Mouse (Mus musculus) embryonic facial prominence, embryonic 15.5 days (tissue): ENCODE results near the gene Irs2. TPM values are rescaled to one million over a fixed set of nuclear protein-coding genes. Genes with fewer than 3 reads are reported as not detected.

Experiments
- ATAC-seq: fragments of 200-750 bp; cut with Nextera tagmentation; 2 replicates; pipeline ENCODE4 v1.8.0; 2017; ENCODE audit warnings: low read depth, moderate TSS enrichment; ENCODE audit not compliant: insufficient number of reproducible peaks, low FRiP score, low TSS enrichment
- H3K27ac ChIP-seq: fragments of 300-500 bp; sonication (generic); replicated peaks from 2 replicates; pipeline ENCODE4 v1.5.1; 2015; ENCODE audit warnings: mild to moderate bottlenecking, inconsistent platforms
- H3K27me3 ChIP-seq: fragments of 300-500 bp; sonication (generic); 2 replicates; pipeline ENCODE4 v1.6.1; 2015; ENCODE audit warnings: inconsistent platforms
- H3K36me3 ChIP-seq: fragments of 300-500 bp; sonication (generic); 2 replicates; pipeline ENCODE4 v1.6.1; 2015; ENCODE audit warnings: mild to moderate bottlenecking, inconsistent platforms
- H3K4me1 ChIP-seq: fragments of 300-500 bp; sonication (generic); 2 replicates; pipeline ENCODE4 v1.6.1; 2015; ENCODE audit warnings: inconsistent platforms
- H3K4me2 ChIP-seq: fragments of 300-500 bp; sonication (generic); replicated peaks from 2 replicates; pipeline ENCODE4 v1.6.1; 2015; ENCODE audit warnings: mild to moderate bottlenecking, inconsistent platforms
- H3K4me3 ChIP-seq: fragments of 300-500 bp; sonication (generic); replicated peaks from 2 replicates; pipeline ENCODE4 v1.5.1; 2015; ENCODE audit warnings: mild to moderate bottlenecking, inconsistent platforms
- H3K9ac ChIP-seq: fragments of 300-500 bp; sonication (generic); 2 replicates; pipeline ENCODE4 v1.6.1; 2015; ENCODE audit warnings: inconsistent platforms
- H3K9me3 ChIP-seq: fragments of 300-500 bp; sonication (generic); replicated peaks from 2 replicates; pipeline ENCODE4 v1.6.1; 2016; ENCODE audit warnings: inconsistent platforms
- WGBS: fragments of 180-500 bp; shearing (Covaris S2); methylation state at CpG from one replicate; pipeline ENCODE4 v1.1.7; 2015; 5-methylcytosine and 5-hydroxymethylcytosine counted together
- polyA plus RNA-seq: library from polyadenylated mRNA; unstranded; fragments of >200 nt; fragmentation: Nextera tagmentation; extraction: Ambion mirVana; gene quantifications from 2 replicates; pipeline ENCODE4 v1.2.1, GENCODE M21; 2015

The Irs2 gene
- polyA plus RNA-seq, 1 experiment from 2014 or later: 7.9 TPM

DNA sequence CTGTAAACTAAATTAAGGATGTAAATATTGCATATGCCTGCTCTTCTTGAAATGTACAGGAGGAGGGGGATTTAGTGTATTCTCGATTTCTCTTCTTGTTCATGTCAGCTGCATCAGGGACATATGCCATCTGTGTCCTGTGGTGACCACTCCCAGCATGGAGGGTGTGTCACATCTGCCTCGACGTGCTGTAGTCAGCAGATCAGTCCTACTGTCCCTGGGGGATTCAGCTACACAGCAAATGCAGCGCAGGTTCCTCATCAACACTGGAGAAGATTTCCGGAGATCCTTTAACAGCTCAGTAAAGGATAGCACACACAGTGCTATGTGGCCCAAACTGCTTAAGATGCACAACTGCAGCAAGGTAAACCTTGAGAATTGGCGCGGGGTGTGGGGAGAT is 23.2 kb downstream of the Irs2 start:
- Histone ChIP-seq H3K36me3 (peaks cover 24% of the 10 kb centered on the region), H3K9me3 (no peaks in the 10 kb centered on the region), H3K27ac (no peak overlapping the region), H3K9ac (no peak overlapping the region), H3K4me1 (peaks cover 11% of the 10 kb centered on the region), H3K27me3 (no peaks in the 10 kb centered on the region), H3K4me2 (no peak overlapping the region), H3K4me3 (no peak overlapping the region)
- no peak for ATAC-seq
- WGBS: 72% methylated on average over 7 of the region's 7 CpGs

DNA sequence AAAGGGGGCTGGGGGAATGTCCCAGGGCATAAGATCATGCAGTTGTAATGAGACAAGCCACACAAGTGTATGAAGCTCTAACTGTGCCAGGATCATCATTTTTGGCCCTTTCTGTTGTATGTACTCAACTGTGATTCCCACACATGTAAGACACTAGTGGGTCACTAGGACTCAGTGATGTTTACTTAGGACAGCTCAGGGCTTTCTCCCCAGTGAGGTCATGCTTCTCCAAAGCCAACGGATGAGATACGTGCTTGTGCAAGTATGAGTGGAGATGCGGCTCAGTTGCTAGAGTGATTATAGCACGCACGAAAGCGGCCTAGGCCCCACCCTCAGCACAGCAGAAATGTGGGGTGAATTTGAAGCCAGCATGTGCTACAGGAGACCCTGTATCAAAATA is 27.4 kb downstream of the Irs2 start:
- ATAC-seq: no peak
- H3K4me1 ChIP-seq: peaks cover 33% of the 10 kb centered on the region
- H3K4me2 ChIP-seq: no peak overlapping the region
- 70% methylated on average over 6 of the region's 6 CpGs for WGBS
- no peaks in the 10 kb centered on the region for H3K27me3 ChIP-seq
- H3K27ac ChIP-seq: no peak overlapping the region
- no peak overlapping the region for H3K4me3 ChIP-seq
- peaks cover 10% of the 10 kb centered on the region; the same call in 1 of the 2 replicates for H3K36me3 ChIP-seq
- no peak overlapping the region for H3K9ac ChIP-seq
- H3K9me3 ChIP-seq: no peaks in the 10 kb centered on the region

GRCm38 (mm10) chr8:10979916-10980315 is 28.3 kb downstream of the Irs2 start:
- no peak overlapping the region for H3K4me2 ChIP-seq
- 47% methylated on average over 7 of the region's 7 CpGs for WGBS
- H3K4me3 ChIP-seq: no peak overlapping the region
- peaks cover 36% of the 10 kb centered on the region for H3K4me1 ChIP-seq
- no peaks in the 10 kb centered on the region for H3K27me3 ChIP-seq
- no peak overlapping the region for H3K27ac ChIP-seq
- ATAC-seq: no peak
- no peaks in the 10 kb centered on the region for H3K9me3 ChIP-seq
- 0 out of 2 replicates have a peak, but pooled peaks cover 4% of the 10 kb centered on the region for H3K36me3 ChIP-seq
- H3K9ac ChIP-seq: no peak overlapping the region

- no peaks in the 10 kb centered on the region for H3K9me3 ChIP-seq
- no peak overlapping the region for H3K4me2 ChIP-seq
- 69% methylated on average over 11 of the region's 11 CpGs for WGBS
- H3K9ac ChIP-seq: no peak overlapping the region
- H3K4me3 ChIP-seq: no peak overlapping the region
- H3K27ac ChIP-seq: no peak overlapping the region
- peaks cover 42% of the 10 kb centered on the region for H3K4me1 ChIP-seq
- no peak for ATAC-seq
- H3K36me3 ChIP-seq: 0 out of 2 replicates have a peak, but pooled peaks cover 4% of the 10 kb centered on the region
- H3K27me3 ChIP-seq: no peaks in the 10 kb centered on the region
Measured at GRCm38 (mm10) chr8:10979196-10979794, 29.0 kb downstream of the Irs2 start.

DNA sequence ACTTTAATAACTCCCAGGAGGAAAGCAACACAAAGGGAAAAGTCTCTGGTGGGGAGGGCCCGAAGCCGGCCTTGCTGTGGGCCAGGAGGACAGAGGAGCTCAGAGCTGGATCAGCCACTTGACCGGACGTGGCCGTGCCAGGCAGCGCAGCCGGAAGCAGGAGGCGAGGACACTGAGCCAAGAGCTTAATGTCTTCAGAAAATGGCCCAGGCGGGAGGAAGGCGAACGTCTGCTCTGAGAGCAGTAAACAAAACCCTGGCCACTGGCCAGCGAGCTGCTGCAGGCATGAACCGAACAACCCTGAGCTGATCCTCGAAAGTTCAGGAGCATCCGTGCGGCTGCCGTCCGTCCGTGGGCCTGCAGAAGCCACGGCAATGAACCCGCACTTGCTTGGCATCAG is 29.9 kb downstream of the Irs2 start:
- peak overlapping the region; percentile 82 for H3K27ac ChIP-seq

GRCm38 (mm10) chr8:10977742-10978376 is 30.4 kb downstream of the Irs2 start:
- H3K27ac ChIP-seq: peak overlapping the region; percentile 82
- H3K9me3 ChIP-seq: no peaks in the 10 kb centered on the region
- H3K4me2 ChIP-seq: peak overlapping the region; percentile 6; the same call in 1 of the 2 replicates
- no peaks in the 10 kb centered on the region for H3K36me3 ChIP-seq
- peak; percentile 68 for ATAC-seq
- 43% methylated on average over 7 of the region's 7 CpGs for WGBS
- H3K9ac ChIP-seq: no peak overlapping the region
- no peaks in the 10 kb centered on the region for H3K27me3 ChIP-seq
- H3K4me1 ChIP-seq: peaks cover 53% of the 10 kb centered on the region
- no peak overlapping the region for H3K4me3 ChIP-seq

More for the DNA sequence above, 29.9 kb downstream of the Irs2 start:
- no peaks in the 10 kb centered on the region for H3K36me3 ChIP-seq
- no peaks in the 10 kb centered on the region for H3K27me3 ChIP-seq
- H3K9ac ChIP-seq: no peak overlapping the region
- H3K9me3 ChIP-seq: no peaks in the 10 kb centered on the region
- ATAC-seq: 0 out of 2 replicates have a peak, but pooled peaks have one; percentile 1
- peaks cover 48% of the 10 kb centered on the region for H3K4me1 ChIP-seq
- no peak overlapping the region; the same call in 1 of the 2 replicates for H3K4me2 ChIP-seq
- H3K4me3 ChIP-seq: no peak overlapping the region
- 27% methylated on average over 21 of the region's 21 CpGs for WGBS

DNA sequence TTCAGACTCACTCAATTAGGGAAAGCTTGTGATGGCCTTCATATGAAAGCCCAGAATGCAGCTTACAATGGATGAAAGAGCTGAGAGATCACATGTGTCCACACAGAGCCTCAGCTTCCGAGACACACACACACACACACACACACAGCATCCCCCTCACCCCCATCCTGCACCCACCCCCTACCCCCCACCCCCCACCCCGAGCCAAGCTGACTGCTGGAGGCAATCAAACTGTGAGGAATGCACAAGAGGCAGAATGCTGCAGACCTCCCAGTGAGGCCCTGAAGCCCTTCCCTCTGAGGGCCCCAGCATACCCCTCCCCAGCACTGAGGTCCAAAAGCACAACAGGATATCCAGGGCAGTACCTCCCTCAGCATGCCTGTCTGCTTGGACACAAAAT is 33.6 kb downstream of the Irs2 start:
- Histone ChIP-seq H3K36me3 (no peaks in the 10 kb centered on the region), H3K4me1 (peaks cover 75% of the 10 kb centered on the region), H3K4me3 (no peak overlapping the region), H3K27ac (peak overlapping the region; percentile 25; the same call in 1 of the 2 replicates), H3K9ac (no peak overlapping the region), H3K9me3 (no peaks in the 10 kb centered on the region), H3K27me3 (no peaks in the 10 kb centered on the region), H3K4me2 (no peak overlapping the region)
- ATAC-seq: 0 out of 2 replicates have a peak, but pooled peaks have one; percentile 26
- 4% methylated on average over 2 of the region's 2 CpGs for WGBS

- Histone ChIP-seq H3K4me1 (peaks cover 70% of the 10 kb centered on the region), H3K9ac (no peak overlapping the region), H3K4me3 (no peak overlapping the region), H3K4me2 (no peak overlapping the region), H3K9me3 (no peaks in the 10 kb centered on the region), H3K27ac (0 out of 2 replicates have a peak overlapping the region, but pooled peaks have one; percentile 25), H3K36me3 (no peaks in the 10 kb centered on the region), H3K27me3 (no peaks in the 10 kb centered on the region)
- no peak for ATAC-seq
- WGBS: 75% methylated on average over 4 of the region's 4 CpGs
Measured at GRCm38 (mm10) chr8:10974126-10974525, 34.1 kb downstream of the Irs2 start.

DNA sequence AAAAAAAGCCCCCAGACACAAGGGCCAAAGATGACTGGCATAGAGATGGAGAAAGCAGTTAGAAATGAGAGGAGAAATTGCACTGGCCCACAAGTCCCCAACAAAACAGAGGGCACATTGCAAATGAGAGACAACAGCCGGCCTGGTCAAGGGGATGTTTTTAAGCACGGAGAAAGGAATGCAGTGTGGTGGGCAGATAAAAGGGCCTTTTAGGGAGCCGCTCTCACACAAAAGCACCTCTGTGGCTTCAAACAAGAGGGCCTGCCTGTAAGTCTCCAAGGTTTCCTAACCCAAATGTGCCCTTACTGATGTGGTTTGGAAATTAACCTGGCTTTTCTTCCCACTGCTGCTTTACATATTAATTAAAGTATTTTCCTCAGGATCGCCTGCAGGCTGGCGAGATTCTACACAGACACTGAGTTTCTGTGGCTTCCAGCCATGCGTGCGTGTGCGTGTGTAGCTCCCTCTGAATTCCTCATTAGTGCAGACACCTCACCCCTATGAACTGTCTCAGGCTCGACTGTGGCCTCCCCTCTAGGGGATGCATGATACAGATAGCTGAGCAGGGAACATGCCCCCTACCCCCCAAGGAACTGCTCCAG is 35.3 kb downstream of the Irs2 start:
- H3K27ac ChIP-seq: no peak overlapping the region
- H3K9ac ChIP-seq: no peak overlapping the region
- H3K36me3 ChIP-seq: no peaks in the 10 kb centered on the region
- H3K4me1 ChIP-seq: peaks cover 63% of the 10 kb centered on the region
- ATAC-seq: no peak
- no peaks in the 10 kb centered on the region for H3K27me3 ChIP-seq
- no peaks in the 10 kb centered on the region for H3K9me3 ChIP-seq
- no peak overlapping the region for H3K4me2 ChIP-seq
- H3K4me3 ChIP-seq: no peak overlapping the region
- WGBS: 25% methylated on average over 9 of the region's 9 CpGs

- Histone ChIP-seq H3K27me3 (no peaks in the 10 kb centered on the region), H3K27ac (no peak overlapping the region), H3K9me3 (no peaks in the 10 kb centered on the region), H3K4me1 (peaks cover 56% of the 10 kb centered on the region), H3K4me3 (no peak overlapping the region), H3K4me2 (no peak overlapping the region), H3K36me3 (no peaks in the 10 kb centered on the region), H3K9ac (no peak overlapping the region)
- 46% methylated on average over 3 of the region's 3 CpGs for WGBS
- ATAC-seq: no peak
Measured at GRCm38 (mm10) chr8:10971984-10972383, 36.3 kb downstream of the Irs2 start.

GRCm38 (mm10) chr8:10971509-10971908 is 36.7 kb downstream of the Irs2 start:
- H3K4me3 ChIP-seq: no peak overlapping the region
- ATAC-seq: no peak
- H3K4me1 ChIP-seq: peaks cover 55% of the 10 kb centered on the region
- no peaks in the 10 kb centered on the region for H3K36me3 ChIP-seq
- peak overlapping the region; percentile 73 for H3K27ac ChIP-seq
- H3K27me3 ChIP-seq: no peaks in the 10 kb centered on the region
- H3K4me2 ChIP-seq: no peak overlapping the region
- 77% methylated on average over 5 of the region's 5 CpGs for WGBS
- H3K9ac ChIP-seq: no peak overlapping the region
- no peaks in the 10 kb centered on the region for H3K9me3 ChIP-seq
